Mouse (Mus musculus) testis, adult 2 months (tissue): Measurements from ENCODE around the gene Stat1.

Source experiments
- CTCF ChIP-seq: fragments of 200-500 bp; IDR thresholded peaks from 2 replicates; pipeline ENCODE4 v1.5.1; 2012; ENCODE audit warnings: low read depth, mild to moderate bottlenecking, inconsistent platforms, low read length, moderate library complexity; ENCODE audit not compliant: control insufficient read depth, insufficient read depth, insufficient replicate concordance
- POLR2A ChIP-seq: fragments of 200-500 bp; IDR thresholded peaks from 2 replicates; pipeline ENCODE4 v1.6.1; 2012; ENCODE audit warnings: low read depth, mild to moderate bottlenecking, inconsistent platforms, low read length, moderate library complexity; ENCODE audit not compliant: control insufficient read depth

DNA sequence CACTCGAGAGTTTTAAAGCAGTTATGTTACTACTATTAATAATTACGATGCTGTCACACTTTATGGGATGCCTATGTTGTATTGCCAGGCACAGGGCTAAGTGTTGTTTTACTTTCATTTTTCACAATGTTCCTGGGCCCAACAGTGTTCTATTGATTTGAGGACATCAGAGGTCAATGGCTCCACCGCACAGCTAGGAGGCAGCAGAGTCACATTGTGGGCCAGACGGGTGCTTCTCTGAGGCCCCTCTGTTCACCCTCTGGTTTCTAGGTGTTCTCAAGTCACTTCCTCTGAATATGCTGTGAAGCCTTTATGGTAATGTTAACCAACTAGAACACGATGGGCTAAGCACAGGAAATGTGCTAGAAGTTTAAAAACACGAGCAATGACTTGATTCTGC lies 18.7 kb upstream of the Stat1 start:
- TF ChIP-seq CTCF (peak; percentile 30; the same call in 1 of the 2 replicates), POLR2A (no peak)
